Mouse (Mus musculus): Measurements from ENCODE around the gene Gnl3l.

- TF ChIP-seq CTCF (IDR thresholded peaks at IDR 0.05; ENCODE audit: extremely low read depth, insufficient read depth, low read length) (no peak), POLR2A (IDR thresholded peaks at IDR 0.05; ENCODE audit: extremely low read depth, insufficient read depth, low read length) (no peak)
Observed at GRCm38 (mm10) chrX:151047431-151048058, 30.4 kb upstream of the Gnl3l start.
